Mouse (Mus musculus): ENCODE measurements around the gene Asic4. TPM values are rescaled to one million over a fixed set of nuclear protein-coding genes. Genes with fewer than 3 reads are reported as not detected.
A peak's percentile ranks its signal among the peaks of the same experiment; 100 is the strongest.

Asic4 gene
- polyA plus RNA-seq, 1 experiment, result 0.08 TPM

GRCm38 (mm10) chr1:75467215-75467927 lies 17.1 kb downstream of the Asic4 start:
- H3K36me3 ChIP-seq (ENCODE audit: control insufficient read depth, insufficient read depth, low read length), result no peaks in the 10 kb centered on the region
- no peaks in the 10 kb centered on the region for H3K4me1 ChIP-seq (ENCODE audit: control insufficient read depth, insufficient read depth, low read length)
- 11% methylated on average over 14 of the region's 14 CpGs for WGBS
- DNase-seq, result peak; percentile 78
- no peaks in the 10 kb centered on the region for H3K27me3 ChIP-seq (replicated peaks; ENCODE audit: control insufficient read depth, insufficient read depth, low read length)
- no peak overlapping the region for H3K27ac ChIP-seq (ENCODE audit: insufficient read depth, low read depth, low read length)
- TF ChIP-seq POLR2A (IDR thresholded peaks at IDR 0.05; ENCODE audit: low read depth, low read length), result no peak
- peak; percentile 87 for TF ChIP-seq CTCF (conservative IDR thresholded peaks at IDR 0.05; ENCODE audit: insufficient read depth, insufficient read length, low read depth, low read length)
- H3K4me3 ChIP-seq (ENCODE audit: insufficient read depth, low read depth, low read length), result no peak overlapping the region

GRCm38 (mm10) chr1:75469287-75469825 lies 19.1 kb downstream of the Asic4 start:
- 80% methylated on average over 17 of the region's 17 CpGs for WGBS
- H3K27me3 ChIP-seq (replicated peaks; ENCODE audit: control insufficient read depth, insufficient read depth, low read length), result no peaks in the 10 kb centered on the region
- no peaks in the 10 kb centered on the region for H3K36me3 ChIP-seq (ENCODE audit: control insufficient read depth, insufficient read depth, low read length)
- no peaks in the 10 kb centered on the region for H3K4me1 ChIP-seq (ENCODE audit: control insufficient read depth, insufficient read depth, low read length)
- no peak for TF ChIP-seq POLR2A (IDR thresholded peaks at IDR 0.05; ENCODE audit: low read depth, low read length)
- TF ChIP-seq CTCF (conservative IDR thresholded peaks at IDR 0.05; ENCODE audit: insufficient read depth, insufficient read length, low read depth, low read length), result no peak
- DNase-seq, result no peak
- H3K27ac ChIP-seq (ENCODE audit: insufficient read depth, low read depth, low read length), result no peak overlapping the region
- no peak overlapping the region for H3K4me3 ChIP-seq (ENCODE audit: insufficient read depth, low read depth, low read length)

- DNase-seq, result no peak
- 95% methylated on average over 11 of the region's 11 CpGs for whole genome bisulfite sequencing
- H3K36me3 ChIP-seq (ENCODE audit: control insufficient read depth, insufficient read depth, low read length), result no peaks in the 10 kb centered on the region
- peaks cover 8% of the 10 kb centered on the region; the same call in 1 of the 2 replicates for H3K4me1 ChIP-seq (ENCODE audit: control insufficient read depth, insufficient read depth, low read length)
- H3K27me3 ChIP-seq (replicated peaks; ENCODE audit: control insufficient read depth, insufficient read depth, low read length), result no peaks in the 10 kb centered on the region
- H3K27ac ChIP-seq (ENCODE audit: insufficient read depth, low read depth, low read length), result no peak overlapping the region
- TF ChIP-seq POLR2A (IDR thresholded peaks at IDR 0.05; ENCODE audit: low read depth, low read length) (no peak), CTCF (conservative IDR thresholded peaks at IDR 0.05; ENCODE audit: insufficient read depth, insufficient read length, low read depth, low read length) (no peak)
- no peak overlapping the region for H3K4me3 ChIP-seq (ENCODE audit: insufficient read depth, low read depth, low read length)
Measured at GRCm38 (mm10) chr1:75476441-75476840, 26.2 kb downstream of the Asic4 start.

- peak overlapping the region; percentile 0; the same call in 1 of the 2 replicates for H3K4me3 ChIP-seq (ENCODE audit: insufficient read depth, low read depth, low read length)
- peak; percentile 92 for DNase-seq
- peak; percentile 65 for TF ChIP-seq CTCF (conservative IDR thresholded peaks at IDR 0.05; ENCODE audit: insufficient read depth, insufficient read length, low read depth, low read length)
- no peak for TF ChIP-seq POLR2A (IDR thresholded peaks at IDR 0.05; ENCODE audit: low read depth, low read length)
- no peak overlapping the region for H3K27ac ChIP-seq (ENCODE audit: insufficient read depth, low read depth, low read length)
- no peaks in the 10 kb centered on the region for H3K27me3 ChIP-seq (replicated peaks; ENCODE audit: control insufficient read depth, insufficient read depth, low read length)
- H3K36me3 ChIP-seq (ENCODE audit: control insufficient read depth, insufficient read depth, low read length), result no peaks in the 10 kb centered on the region
- 13% methylated on average over 35 of the region's 35 CpGs for WGBS
- H3K4me1 ChIP-seq (ENCODE audit: control insufficient read depth, insufficient read depth, low read length), result peaks cover 8% of the 10 kb centered on the region; the same call in 1 of the 2 replicates
Measured at GRCm38 (mm10) chr1:75477264-75477965, 27.2 kb downstream of the Asic4 start.

- Histone ChIP-seq H3K36me3 (ENCODE audit: control insufficient read depth, insufficient read depth, low read length) (no peaks in the 10 kb centered on the region), H3K27me3 (replicated peaks; ENCODE audit: control insufficient read depth, insufficient read depth, low read length) (no peaks in the 10 kb centered on the region), H3K27ac (ENCODE audit: insufficient read depth, low read depth, low read length) (no peak overlapping the region), H3K4me1 (ENCODE audit: control insufficient read depth, insufficient read depth, low read length) (peaks cover 8% of the 10 kb centered on the region; the same call in 1 of the 2 replicates), H3K4me3 (ENCODE audit: insufficient read depth, low read depth, low read length) (no peak overlapping the region)
- TF ChIP-seq POLR2A (IDR thresholded peaks at IDR 0.05; ENCODE audit: low read depth, low read length), result no peak
- TF ChIP-seq CTCF (conservative IDR thresholded peaks at IDR 0.05; ENCODE audit: insufficient read depth, insufficient read length, low read depth, low read length), result no peak
- 48% methylated on average over 3 of the region's 3 CpGs for WGBS
- no peak for DNase-seq
Measured at GRCm38 (mm10) chr1:75477966-75478290, 27.7 kb downstream of the Asic4 start.

GRCm38 (mm10) chr1:75478497-75478896 lies 28.3 kb downstream of the Asic4 start:
- WGBS, result under 1% methylated on average over 25 of the region's 25 CpGs

More at GRCm38 (mm10) chr1:75478497-75478896, 28.3 kb downstream of the Asic4 start:
- no peak for TF ChIP-seq CTCF (conservative IDR thresholded peaks at IDR 0.05; ENCODE audit: insufficient read depth, insufficient read length, low read depth, low read length)
- no peak for TF ChIP-seq POLR2A (IDR thresholded peaks at IDR 0.05; ENCODE audit: low read depth, low read length)
- DNase-seq, result peak; percentile 73
- H3K4me3 ChIP-seq (ENCODE audit: insufficient read depth, low read depth, low read length), result peak overlapping the region; percentile 71
- H3K36me3 ChIP-seq (ENCODE audit: control insufficient read depth, insufficient read depth, low read length), result no peaks in the 10 kb centered on the region
- H3K27ac ChIP-seq (ENCODE audit: insufficient read depth, low read depth, low read length), result peak overlapping the region; percentile 66; the same call in 1 of the 2 replicates
- no peaks in the 10 kb centered on the region for H3K27me3 ChIP-seq (replicated peaks; ENCODE audit: control insufficient read depth, insufficient read depth, low read length)
- peaks cover 8% of the 10 kb centered on the region; the same call in 1 of the 2 replicates for H3K4me1 ChIP-seq (ENCODE audit: control insufficient read depth, insufficient read depth, low read length)

All from kidney, adult 2 months (tissue).